Mouse (Mus musculus): ENCODE results near the gene Haao. TPM values are rescaled to one million over a fixed set of nuclear protein-coding genes. Genes with fewer than 3 reads are reported as not detected.
"Not testable (repeated sequence)": the region's sequence is repeated elsewhere in the genome, so short reads cannot be mapped to it uniquely, and the experiment has no call there.

The Haao gene
- total RNA-seq, 4 experiments from 2014 or later = 0.56 TPM; not detected in 3

DNA sequence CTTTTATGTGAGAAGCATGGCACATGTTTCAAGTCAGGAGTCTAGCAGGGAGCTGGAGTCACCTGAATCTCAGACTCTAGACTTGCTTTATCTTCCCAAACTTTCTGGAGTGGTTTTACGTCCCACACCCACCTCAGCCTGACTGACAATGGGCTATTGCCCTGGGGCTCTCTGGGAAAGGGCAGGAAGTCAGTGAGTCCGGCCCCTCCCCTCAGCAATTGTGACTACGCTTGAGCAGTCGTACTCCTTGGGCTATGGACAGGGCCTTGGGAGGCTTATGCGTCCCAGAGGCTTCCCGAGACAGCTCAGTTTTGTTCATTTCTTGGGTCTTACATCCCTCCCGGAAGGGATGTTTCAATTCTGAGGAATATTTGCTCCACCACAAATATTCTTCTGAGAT is 17.6 kb upstream of the Haao start:
- no peak for DNase-seq (ENCODE audit: low spot score)

DNA sequence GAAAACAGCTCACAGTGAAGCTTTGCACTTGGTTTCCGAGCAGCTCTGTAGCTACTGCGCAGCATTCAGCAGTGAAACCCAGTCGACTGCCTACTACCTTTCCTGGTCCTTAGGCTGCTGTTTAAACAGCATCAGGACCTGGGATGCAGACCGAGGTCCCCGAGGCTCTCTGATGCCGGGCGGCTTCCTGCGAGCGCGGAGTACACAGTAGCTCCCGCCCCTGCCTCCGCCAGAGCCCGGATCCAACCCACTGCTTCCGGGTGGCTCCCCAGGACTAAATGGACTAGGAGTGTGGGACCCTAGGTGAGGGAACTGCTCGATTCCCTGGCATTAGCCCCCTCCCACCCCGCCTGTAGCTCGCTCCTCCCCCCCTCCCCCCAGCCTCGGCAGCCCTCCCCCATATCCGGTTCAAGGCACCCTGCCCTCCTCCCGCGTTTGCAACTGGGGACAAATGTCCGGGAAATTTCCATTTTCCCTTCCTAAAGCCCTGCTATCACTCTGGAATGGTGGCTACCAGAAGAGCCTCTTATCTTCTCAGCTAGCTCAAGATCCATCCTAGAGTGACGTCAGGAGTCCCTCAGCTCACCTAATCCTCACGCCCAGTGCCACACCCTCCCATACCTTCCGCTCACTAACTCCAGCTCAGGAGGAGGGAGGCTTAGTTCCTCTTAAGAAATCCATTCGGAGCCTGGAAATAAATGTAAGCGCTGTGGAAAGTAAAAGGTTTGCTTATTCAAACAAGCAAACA is 14.5 kb upstream of the Haao start:
- peak; percentile 41 for DNase-seq (ENCODE audit: low spot score)

DNA sequence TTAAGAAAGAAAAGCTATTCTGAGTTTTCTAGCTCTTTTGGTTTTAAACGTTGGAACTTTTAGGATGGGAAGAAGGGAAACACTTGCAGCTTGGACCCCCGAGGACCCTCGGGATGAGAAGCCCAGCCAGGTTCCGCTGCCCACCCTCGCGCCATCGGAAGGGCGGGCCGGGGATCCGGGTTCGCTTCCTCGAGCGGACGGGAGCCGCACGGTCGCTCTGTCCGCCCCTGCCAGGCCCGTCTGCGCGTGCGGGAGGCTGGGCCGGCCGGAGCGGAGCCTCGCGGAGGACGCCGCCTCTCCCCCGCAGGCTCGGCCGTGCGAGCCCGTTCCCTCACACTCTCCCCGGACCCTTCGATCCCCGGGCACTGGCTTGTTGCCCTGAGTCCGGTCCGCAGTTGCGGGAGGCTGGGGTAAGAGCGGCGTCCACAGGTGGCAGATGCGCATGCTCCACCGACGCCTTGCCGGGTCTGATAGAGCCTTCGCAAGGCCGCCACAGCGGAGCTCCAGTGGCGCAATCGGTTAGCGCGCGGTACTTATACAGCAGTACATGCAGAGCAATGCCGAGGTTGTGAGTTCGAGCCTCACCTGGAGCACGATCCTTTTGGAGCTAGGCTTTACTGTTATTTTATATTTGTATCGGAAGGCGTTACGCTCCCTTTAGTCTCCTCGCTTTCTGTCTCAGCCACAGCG is 13.8 kb upstream of the Haao start:
- peak; percentile 97 for DNase-seq (ENCODE audit: low spot score)

DNA sequence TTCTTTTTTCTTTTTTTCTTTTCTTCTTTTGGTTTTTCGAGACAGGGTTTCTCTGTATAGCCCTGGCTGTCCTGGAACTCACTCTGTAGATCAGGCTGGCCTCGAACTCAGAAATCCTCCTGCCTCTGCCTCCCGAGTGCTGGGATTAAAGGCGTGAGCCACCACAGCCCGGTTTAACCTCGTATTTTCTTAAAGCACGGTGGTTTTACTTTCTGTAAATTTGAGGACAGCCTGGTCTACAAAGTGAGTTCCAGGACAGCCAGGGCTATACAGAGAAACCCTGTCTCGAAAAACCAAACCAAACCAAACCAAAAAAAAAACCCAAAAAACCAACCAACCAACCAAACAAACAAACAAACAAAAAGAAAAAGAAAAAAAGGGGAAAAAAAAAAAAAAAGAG is 13.2 kb upstream of the Haao start:
- not testable (repeated sequence) for DNase-seq (ENCODE audit: low spot score)

DNA sequence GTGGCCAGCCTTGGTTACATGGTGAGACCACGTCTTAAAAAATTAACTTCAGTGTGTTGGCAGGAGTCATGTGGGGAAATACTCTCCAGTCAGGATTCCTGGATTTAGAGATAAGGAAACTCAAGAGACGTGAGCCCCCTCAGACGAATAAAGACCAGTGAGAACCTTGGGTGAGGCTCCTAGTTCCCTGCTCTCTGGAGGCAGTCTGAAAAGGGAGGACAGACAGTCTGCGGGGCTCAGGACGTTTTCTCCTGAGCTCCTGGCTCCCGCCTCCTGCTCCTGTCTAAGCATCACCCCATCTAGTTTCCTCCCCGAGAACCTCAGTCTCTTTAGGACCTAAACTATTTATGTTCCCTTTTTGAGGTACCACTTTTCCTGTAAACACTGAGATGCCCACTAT is 12.5 kb upstream of the Haao start:
- no peak for DNase-seq (ENCODE audit: low spot score)

DNA sequence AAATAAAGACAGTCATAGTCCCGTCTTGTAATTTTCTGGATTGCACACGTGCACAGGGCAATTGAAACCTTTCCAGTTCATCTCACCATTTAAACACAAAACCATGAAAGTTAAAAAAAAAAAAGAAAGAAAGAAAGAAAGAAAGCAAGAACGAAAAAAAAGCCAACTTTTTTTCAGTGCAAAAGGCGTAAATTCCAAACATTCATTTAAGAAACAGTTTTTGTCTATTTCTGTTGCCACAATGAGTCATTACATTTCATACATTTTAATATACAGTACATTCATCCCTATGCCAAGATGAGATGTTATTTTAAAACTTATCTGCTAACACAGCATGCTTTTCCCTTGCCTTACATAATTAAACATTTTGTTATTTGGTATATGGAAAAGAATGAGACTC is 11.9 kb upstream of the Haao start:
- DNase-seq (ENCODE audit: low spot score) = no peak

DNA sequence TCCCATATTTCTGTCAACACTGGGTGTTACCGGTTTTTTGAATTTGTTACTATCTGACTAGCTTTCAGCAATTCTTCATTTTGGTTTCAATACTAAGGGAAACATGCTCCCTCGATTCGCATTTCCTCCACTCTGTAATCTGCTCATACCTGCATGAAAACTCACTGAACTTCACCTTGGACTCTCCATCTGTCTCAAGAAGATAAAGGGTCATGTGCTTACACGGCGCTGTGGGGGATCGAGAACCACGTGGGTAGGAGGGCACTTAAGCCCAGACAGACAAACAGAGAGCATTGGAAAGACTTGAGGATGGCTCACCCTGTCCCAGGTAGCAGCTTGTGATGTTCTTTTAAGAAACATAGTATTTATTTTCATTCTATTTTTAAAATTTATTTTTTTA is 10.7 kb upstream of the Haao start:
- no peak for DNase-seq (ENCODE audit: low spot score)

DNA sequence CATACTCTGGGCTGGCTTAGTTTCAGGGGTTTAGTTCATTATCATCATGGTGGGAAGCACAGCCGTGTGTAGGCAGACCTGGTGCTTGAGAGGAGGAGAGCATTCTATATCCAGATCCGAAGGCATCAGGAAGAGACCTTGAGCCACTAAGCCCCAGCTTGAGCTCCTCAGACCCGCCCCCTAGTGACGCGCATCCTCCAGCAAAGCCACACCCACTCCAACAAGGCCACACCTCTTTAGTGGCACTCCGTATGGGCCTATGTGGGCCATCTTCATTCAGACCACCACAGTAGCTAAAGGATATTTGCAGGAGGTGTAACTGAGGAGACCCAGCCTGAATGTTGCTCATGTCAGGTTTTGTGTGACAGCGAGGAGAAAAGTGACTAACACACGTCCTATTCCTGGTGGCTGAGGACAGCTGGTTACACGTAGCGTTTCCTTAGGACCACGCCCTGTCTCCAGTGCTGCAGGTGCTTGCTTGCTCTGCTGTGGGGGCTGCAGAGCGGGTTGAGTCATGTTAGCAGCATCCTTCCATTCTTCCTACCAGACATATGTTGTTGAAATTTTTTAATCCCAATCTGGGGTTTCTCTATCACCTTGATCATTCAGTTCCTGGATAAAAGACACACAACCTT is 6.6 kb upstream of the Haao start:
- DNase-seq (ENCODE audit: low spot score) = no peak

DNA sequence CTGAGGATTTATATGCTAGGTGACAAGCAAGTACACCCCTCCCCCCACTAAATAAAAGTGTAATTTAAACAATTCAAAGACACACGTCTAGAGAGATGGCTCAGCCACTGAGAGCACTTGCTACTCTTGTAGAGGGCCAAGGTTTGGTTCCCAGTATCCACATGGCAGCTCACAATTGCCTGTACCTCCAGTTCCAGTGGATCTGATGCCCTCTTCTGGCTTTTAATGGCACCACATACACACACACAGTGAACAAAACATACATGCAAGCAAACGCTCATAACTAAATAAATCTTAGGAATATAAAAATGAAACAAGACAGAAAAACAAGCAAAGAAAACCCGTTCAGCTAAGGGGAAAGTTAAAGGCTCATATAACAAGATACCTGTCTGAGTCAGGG is 6.1 kb upstream of the Haao start:
- DNase-seq (ENCODE audit: low spot score) = no peak

GRCm38 (mm10) chr17:83850864-83851263 is 3.1 kb upstream of the Haao start:
- DNase-seq (ENCODE audit: low spot score) = no peak

GRCm38 (mm10) chr17:83850458-83850857 is 2.7 kb upstream of the Haao start:
- peak; percentile 84 for DNase-seq (ENCODE audit: low spot score)

DNA sequence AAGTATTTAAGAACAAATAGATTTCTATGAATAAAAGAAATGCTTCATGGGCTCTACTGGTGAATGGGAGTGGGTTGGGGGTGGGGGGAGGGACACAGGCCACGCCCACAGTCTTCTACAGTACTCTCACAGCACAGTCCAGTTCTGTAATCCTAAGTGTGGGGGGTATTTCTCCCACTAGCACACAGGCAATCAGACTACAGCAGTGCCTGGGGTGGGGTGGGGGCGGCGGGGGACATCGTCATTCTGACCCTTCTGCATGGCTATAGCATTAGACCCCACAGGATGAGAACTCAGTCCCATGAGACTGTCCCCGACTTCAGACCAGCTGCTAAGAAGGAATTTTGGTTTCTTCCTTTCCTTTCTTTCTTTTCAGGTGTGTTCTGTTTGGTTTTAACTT is 2.0 kb upstream of the Haao start:
- DNase-seq (ENCODE audit: low spot score) = no peak

- DNase-seq (ENCODE audit: low spot score) = no peak
Observed at GRCm38 (mm10) chr17:83849081-83849675, 1.4 kb upstream of the Haao start.

GRCm38 (mm10) chr17:83848482-83848881 is 719 bp upstream of the Haao start:
- DNase-seq (ENCODE audit: low spot score) = no peak

DNA sequence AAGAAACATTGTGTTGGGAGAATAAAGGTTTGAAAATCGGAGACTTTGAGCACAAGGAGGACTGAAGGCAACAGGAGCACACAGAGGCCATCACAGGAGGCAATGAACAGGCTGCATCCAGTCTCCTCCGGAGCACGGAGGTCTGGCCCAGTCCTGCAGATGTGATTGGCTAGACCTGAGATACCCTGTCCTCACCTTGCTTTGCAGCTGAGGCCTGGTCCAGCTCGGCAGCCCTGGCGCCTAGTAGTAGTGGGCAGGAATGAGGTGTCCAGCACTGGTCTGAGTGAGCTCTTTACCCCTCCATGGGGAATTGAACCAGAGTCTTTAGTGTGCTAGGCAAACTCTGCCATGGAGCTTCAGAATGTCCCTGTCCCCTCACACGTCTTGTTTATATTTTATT is 663 bp downstream of the Haao start:
- DNase-seq (ENCODE audit: low spot score) = no peak

DNA sequence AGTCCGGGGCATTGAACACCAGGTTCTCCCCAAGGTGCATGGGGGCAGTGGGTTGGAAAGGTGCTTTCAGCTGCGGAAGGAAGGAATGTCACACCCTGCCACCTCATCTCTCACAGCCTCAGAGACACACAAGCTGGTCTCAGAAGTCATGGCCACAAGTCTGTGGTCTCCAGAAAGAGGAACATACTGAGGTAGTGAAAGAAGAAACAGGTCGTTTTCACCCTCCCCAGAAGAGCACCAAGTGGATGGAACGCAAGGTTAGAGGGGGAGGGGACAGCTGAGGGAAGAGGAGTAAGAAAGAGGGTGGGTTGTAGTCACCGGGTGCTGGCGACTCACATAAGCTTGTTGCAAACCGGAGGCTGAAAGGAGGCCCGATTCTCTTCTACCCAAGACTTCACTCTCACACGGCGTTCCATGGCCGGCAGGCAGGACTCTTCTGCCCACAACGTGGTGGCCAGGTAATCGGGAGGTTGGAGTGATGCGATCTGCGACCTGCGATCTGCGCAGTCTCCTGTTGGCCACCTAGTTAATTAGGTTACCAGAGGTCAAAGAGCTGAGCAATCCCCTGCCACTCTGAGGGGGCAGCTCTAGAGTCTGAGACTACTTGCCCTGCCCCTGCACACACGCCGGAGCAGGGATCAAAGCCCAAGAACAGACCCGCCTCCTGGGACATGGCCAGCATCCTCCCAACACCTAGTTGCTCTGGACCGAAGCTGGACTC is 1.3 kb downstream of the Haao start:
- DNase-seq (ENCODE audit: low spot score) = no peak

DNA sequence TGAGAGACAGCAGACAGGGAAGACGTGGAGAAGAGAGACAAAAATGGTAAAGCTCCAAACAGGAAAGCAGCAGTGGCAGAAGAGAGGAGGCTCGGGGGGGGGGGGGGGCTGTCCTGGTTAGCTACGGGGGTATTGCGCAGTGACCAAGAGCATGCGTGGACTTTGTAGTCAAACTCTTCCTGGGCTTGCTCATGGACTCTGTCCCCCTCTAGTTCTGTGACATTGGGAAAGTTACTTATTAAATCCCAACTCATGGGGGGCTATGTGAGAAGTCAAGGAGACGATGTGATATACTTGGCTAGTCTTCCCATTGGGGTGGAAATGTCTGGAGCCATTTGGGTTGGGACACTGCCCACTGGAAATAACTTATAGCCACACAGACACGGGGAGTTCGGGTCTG is 2.2 kb downstream of the Haao start:
- DNase-seq (ENCODE audit: low spot score) = no peak

- no peak for DNase-seq (ENCODE audit: low spot score)
Observed at GRCm38 (mm10) chr17:83843780-83844179, 4.0 kb downstream of the Haao start.

DNA sequence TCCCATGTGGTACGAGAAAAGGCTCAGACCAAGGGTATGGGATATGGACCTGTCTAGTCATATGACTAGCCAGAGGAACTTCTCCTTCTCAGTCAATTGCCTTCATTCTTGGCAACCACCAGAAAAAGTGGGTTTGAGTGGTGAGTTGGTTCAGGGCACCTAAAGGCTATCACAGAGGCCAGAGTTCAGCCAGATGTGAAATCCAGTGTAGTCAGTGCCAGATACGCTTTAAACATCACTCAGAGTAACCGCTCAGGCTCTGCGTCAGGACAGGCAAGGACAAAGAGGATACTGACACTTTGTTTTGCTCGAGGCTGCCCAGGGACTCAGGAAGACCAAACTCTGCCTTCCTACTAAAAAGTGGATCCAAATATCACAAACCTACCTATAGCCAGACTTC is 6.8 kb downstream of the Haao start:
- no peak for DNase-seq (ENCODE audit: low spot score)

DNA sequence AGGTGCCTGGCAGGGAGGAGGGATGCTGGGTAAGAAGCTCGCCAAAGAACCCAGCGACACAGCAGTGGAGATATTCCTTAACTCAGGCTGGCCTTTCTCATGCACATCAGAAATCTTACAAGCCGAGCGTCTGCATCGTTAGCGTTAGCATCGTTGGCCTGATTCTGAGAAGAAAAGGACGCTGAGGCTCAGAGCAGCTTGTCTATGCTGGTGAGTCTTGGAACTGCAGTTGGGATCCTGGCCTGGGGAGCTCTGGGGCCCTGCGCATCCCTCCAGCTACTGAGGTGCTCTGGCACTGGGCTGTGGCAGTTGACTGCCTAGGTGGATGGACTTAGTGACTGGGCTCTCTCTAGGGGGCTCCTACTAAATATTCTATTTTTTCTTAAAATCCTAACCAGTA is 8.6 kb downstream of the Haao start:
- no peak for DNase-seq (ENCODE audit: low spot score)

- DNase-seq (ENCODE audit: low spot score) = no peak
Observed at GRCm38 (mm10) chr17:83837659-83838190, 10.0 kb downstream of the Haao start.

- no peak for DNase-seq (ENCODE audit: low spot score)
Observed at GRCm38 (mm10) chr17:83836048-83836447, 11.7 kb downstream of the Haao start.
